Mouse (Mus musculus) G1E (cell line): ENCODE results near the gene Ndufv3.

Experiments
- CTCF ChIP-seq: IDR thresholded peaks from 2 replicates; pipeline ENCODE4 v1.5.1; 2012; ENCODE audit warnings: low read depth, low read length, inconsistent platforms, mixed read lengths
- GATA1 ChIP-seq: IDR thresholded peaks from 2 replicates; pipeline ENCODE4 v1.6.1; 2012; ENCODE audit warnings: borderline replicate concordance, low read length, inconsistent platforms, mixed read lengths
- GATA2 ChIP-seq: IDR thresholded peaks from 2 replicates; pipeline ENCODE4 v1.6.1; 2012; ENCODE audit warnings: low read depth, low read length, inconsistent platforms, borderline replicate concordance
- POLR2AphosphoS5 ChIP-seq: IDR thresholded peaks from 2 replicates; pipeline ENCODE4 v1.6.1; 2012; ENCODE audit warnings: low read depth, low read length, inconsistent platforms; ENCODE audit not compliant: insufficient replicate concordance

DNA sequence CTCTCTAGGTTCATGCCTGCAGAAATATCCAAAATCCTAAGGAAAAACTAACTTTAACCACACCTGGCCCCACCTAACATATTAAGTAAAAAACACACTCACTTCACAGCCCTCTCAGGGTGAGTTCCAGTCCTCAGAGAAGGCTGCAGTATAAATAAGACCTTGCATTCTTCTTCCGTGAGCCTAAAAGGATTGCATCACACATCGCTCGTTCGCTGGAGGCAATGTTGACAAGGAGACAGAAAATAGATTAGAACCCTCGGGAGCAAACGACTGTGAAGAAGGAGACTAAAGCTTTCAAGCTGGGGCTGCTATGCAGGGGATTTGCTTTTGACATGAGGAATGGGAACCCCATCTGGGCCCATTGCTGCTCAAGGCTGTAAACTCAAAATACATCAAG lies 23.7 kb downstream of the Ndufv3 start:
- TF ChIP-seq CTCF = no peak
- TF ChIP-seq GATA2 = no peak
- no peak for TF ChIP-seq POLR2AphosphoS5
- no peak for TF ChIP-seq GATA1
